ENCODE assay signal across 17 mouse cellular contexts in genomic region chr9:63450531-63451030, GRCm38 (mm10).
"Had no signal": no experiment of that assay in that cellular context is flagged by ENCODE, and none has a peak within 500 bp of the region (broad histone marks: within the 10 kb centered on the region; RNA-seq: fewer than 3 reads in every experiment).

No protein-coding gene starts in this region.

- DNase-seq: kidney, postnatal 25 days; layer of hippocampus, adult 9-11 months; liver; lung, adult 18-20 months; lung, postnatal 14 days; lung, postnatal 4 days; thymus, adult 18-20 months; thymus, postnatal 36 days had no signal

- H3K9ac ChIP-seq: limb, embryonic 13.5 days; liver, embryonic 12.5 days; liver, embryonic 15.5 days; neural tube, embryonic 12.5 days; neural tube, embryonic 15.5 days had no signal

- H3K4me1 ChIP-seq: limb, embryonic 10.5 days; limb, embryonic 13.5 days; liver, embryonic 12.5 days; liver, embryonic 15.5 days; neural tube, embryonic 12.5 days; neural tube, embryonic 15.5 days had no signal

- H3K4me2 ChIP-seq: limb, embryonic 13.5 days; liver, embryonic 12.5 days; liver, embryonic 15.5 days; midbrain, embryonic 11.5 days; neural tube, embryonic 12.5 days; neural tube, embryonic 15.5 days had no signal

- ATAC-seq: liver, embryonic 12.5 days had no signal

- H3K27me3 ChIP-seq: limb, embryonic 13.5 days; liver, embryonic 12.5 days; liver, embryonic 15.5 days; neural tube, embryonic 12.5 days; neural tube, embryonic 15.5 days had no signal

- H3K9me3 ChIP-seq: limb, embryonic 10.5 days; liver, embryonic 12.5 days; liver, embryonic 15.5 days; neural tube, embryonic 12.5 days; neural tube, embryonic 15.5 days had no signal

- H3K4me3 ChIP-seq: layer of hippocampus, adult 2 months; limb, embryonic 10.5 days; limb, embryonic 13.5 days; liver, embryonic 12.5 days; liver, embryonic 15.5 days; neural tube, embryonic 12.5 days; neural tube, embryonic 15.5 days had no signal

- H3K36me3 ChIP-seq: limb, embryonic 10.5 days; limb, embryonic 13.5 days; liver, embryonic 12.5 days; liver, embryonic 15.5 days; neural tube, embryonic 12.5 days; neural tube, embryonic 15.5 days had no signal

- H3K27ac ChIP-seq: kidney, postnatal 0 days; layer of hippocampus, adult 2 months; limb, embryonic 10.5 days; limb, embryonic 13.5 days; liver, embryonic 12.5 days; liver, embryonic 15.5 days; neural tube, embryonic 12.5 days; neural tube, embryonic 15.5 days had no signal
